Mouse (Mus musculus): ENCODE measurements at regions not wholly inside any gene's neighbourhood (a gene's known extent, or its start where the extent isn't known, plus 50 kb on each side); places are given as distances from the start of the nearest gene placed in this dataset.

GRCm38 (mm10) chr15:96778321-96778926 is 78.9 kb upstream of the Slc38a2 start:
- no peak for TF ChIP-seq POLR2A (IDR thresholded peaks at IDR 0.05; ENCODE audit: insufficient read depth, low read depth, low read length)
- TF ChIP-seq CTCF (IDR thresholded peaks at IDR 0.05; ENCODE audit: insufficient read depth, low read depth, low read length), result no peak
- H3K4me3 ChIP-seq (ENCODE audit: insufficient read depth, low read depth, low read length), result no peak overlapping the region
- no peak overlapping the region for H3K27ac ChIP-seq (ENCODE audit: insufficient read depth, low read depth, low read length)
- no peaks in the 10 kb centered on the region for H3K4me1 ChIP-seq (ENCODE audit: control insufficient read depth, insufficient read depth, low read length)
- WGBS, result 87% methylated on average over 15 of the region's 15 CpGs

GRCm38 (mm10) chr15:96776476-96777075 is 77.0 kb upstream of the Slc38a2 start:
- TF ChIP-seq POLR2A (IDR thresholded peaks at IDR 0.05; ENCODE audit: insufficient read depth, low read depth, low read length) (no peak), CTCF (IDR thresholded peaks at IDR 0.05; ENCODE audit: insufficient read depth, low read depth, low read length) (no peak)
- H3K27ac ChIP-seq (ENCODE audit: insufficient read depth, low read depth, low read length), result no peak overlapping the region
- WGBS, result 72% methylated on average over 9 of the region's 9 CpGs
- no peaks in the 10 kb centered on the region for H3K4me1 ChIP-seq (ENCODE audit: control insufficient read depth, insufficient read depth, low read length)
- H3K4me3 ChIP-seq (ENCODE audit: insufficient read depth, low read depth, low read length), result no peak overlapping the region

GRCm38 (mm10) chr15:96775129-96775528 is 75.6 kb upstream of the Slc38a2 start:
- H3K4me1 ChIP-seq (ENCODE audit: control insufficient read depth, insufficient read depth, low read length), result no peaks in the 10 kb centered on the region
- no peak overlapping the region for H3K27ac ChIP-seq (ENCODE audit: insufficient read depth, low read depth, low read length)
- WGBS, result 87% methylated on average over 5 of the region's 5 CpGs
- no peak overlapping the region for H3K4me3 ChIP-seq (ENCODE audit: insufficient read depth, low read depth, low read length)
- TF ChIP-seq CTCF (IDR thresholded peaks at IDR 0.05; ENCODE audit: insufficient read depth, low read depth, low read length) (no peak), POLR2A (IDR thresholded peaks at IDR 0.05; ENCODE audit: insufficient read depth, low read depth, low read length) (no peak)

- no peaks in the 10 kb centered on the region for H3K4me1 ChIP-seq (ENCODE audit: control insufficient read depth, insufficient read depth, low read length)
- H3K4me3 ChIP-seq (ENCODE audit: insufficient read depth, low read depth, low read length), result no peak overlapping the region
- no peak overlapping the region for H3K27ac ChIP-seq (ENCODE audit: insufficient read depth, low read depth, low read length)
- WGBS, result 86% methylated on average over 6 of the region's 6 CpGs
- TF ChIP-seq POLR2A (IDR thresholded peaks at IDR 0.05; ENCODE audit: insufficient read depth, low read depth, low read length) (no peak), CTCF (IDR thresholded peaks at IDR 0.05; ENCODE audit: insufficient read depth, low read depth, low read length) (no peak)
Measured at GRCm38 (mm10) chr15:96774664-96775063, 75.1 kb upstream of the Slc38a2 start.

- no peaks in the 10 kb centered on the region for H3K4me1 ChIP-seq (ENCODE audit: control insufficient read depth, insufficient read depth, low read length)
Measured at GRCm38 (mm10) chr15:96773656-96774055, 74.1 kb upstream of the Slc38a2 start.

GRCm38 (mm10) chr15:96772701-96773100 is 73.2 kb upstream of the Slc38a2 start:
- Histone ChIP-seq H3K27ac (ENCODE audit: insufficient read depth, low read depth, low read length) (no peak overlapping the region), H3K4me3 (ENCODE audit: insufficient read depth, low read depth, low read length) (no peak overlapping the region), H3K4me1 (ENCODE audit: control insufficient read depth, insufficient read depth, low read length) (no peaks in the 10 kb centered on the region)
- TF ChIP-seq CTCF (IDR thresholded peaks at IDR 0.05; ENCODE audit: insufficient read depth, low read depth, low read length), result no peak
- TF ChIP-seq POLR2A (IDR thresholded peaks at IDR 0.05; ENCODE audit: insufficient read depth, low read depth, low read length), result no peak
- 96% methylated on average over 8 of the region's 8 CpGs for WGBS

More at GRCm38 (mm10) chr15:96773656-96774055, 74.1 kb upstream of the Slc38a2 start:
- TF ChIP-seq POLR2A (IDR thresholded peaks at IDR 0.05; ENCODE audit: insufficient read depth, low read depth, low read length) (no peak), CTCF (IDR thresholded peaks at IDR 0.05; ENCODE audit: insufficient read depth, low read depth, low read length) (no peak)
- 68% methylated on average over 1 of the region's 1 CpGs for WGBS
- H3K4me3 ChIP-seq (ENCODE audit: insufficient read depth, low read depth, low read length), result no peak overlapping the region
- H3K27ac ChIP-seq (ENCODE audit: insufficient read depth, low read depth, low read length), result no peak overlapping the region

GRCm38 (mm10) chr15:96770786-96771185 is 71.3 kb upstream of the Slc38a2 start:
- no peak overlapping the region for H3K27ac ChIP-seq (ENCODE audit: insufficient read depth, low read depth, low read length)
- H3K4me3 ChIP-seq (ENCODE audit: insufficient read depth, low read depth, low read length), result no peak overlapping the region
- H3K4me1 ChIP-seq (ENCODE audit: control insufficient read depth, insufficient read depth, low read length), result no peaks in the 10 kb centered on the region
- 95% methylated on average over 8 of the region's 8 CpGs for WGBS
- TF ChIP-seq POLR2A (IDR thresholded peaks at IDR 0.05; ENCODE audit: insufficient read depth, low read depth, low read length) (no peak), CTCF (IDR thresholded peaks at IDR 0.05; ENCODE audit: insufficient read depth, low read depth, low read length) (no peak)

GRCm38 (mm10) chr15:96770299-96770698 is 70.8 kb upstream of the Slc38a2 start:
- Histone ChIP-seq H3K4me1 (ENCODE audit: control insufficient read depth, insufficient read depth, low read length) (no peaks in the 10 kb centered on the region), H3K27ac (ENCODE audit: insufficient read depth, low read depth, low read length) (no peak overlapping the region), H3K4me3 (ENCODE audit: insufficient read depth, low read depth, low read length) (no peak overlapping the region)
- 89% methylated on average over 7 of the region's 7 CpGs for WGBS
- TF ChIP-seq POLR2A (IDR thresholded peaks at IDR 0.05; ENCODE audit: insufficient read depth, low read depth, low read length), result no peak
- no peak for TF ChIP-seq CTCF (IDR thresholded peaks at IDR 0.05; ENCODE audit: insufficient read depth, low read depth, low read length)

- 95% methylated on average over 11 of the region's 11 CpGs for WGBS
- TF ChIP-seq CTCF (IDR thresholded peaks at IDR 0.05; ENCODE audit: insufficient read depth, low read depth, low read length) (no peak), POLR2A (IDR thresholded peaks at IDR 0.05; ENCODE audit: insufficient read depth, low read depth, low read length) (no peak)
Measured at GRCm38 (mm10) chr15:96769751-96770150, 70.2 kb upstream of the Slc38a2 start.

More at GRCm38 (mm10) chr15:96769751-96770150, 70.2 kb upstream of the Slc38a2 start:
- Histone ChIP-seq H3K4me3 (ENCODE audit: insufficient read depth, low read depth, low read length) (no peak overlapping the region), H3K4me1 (ENCODE audit: control insufficient read depth, insufficient read depth, low read length) (no peaks in the 10 kb centered on the region), H3K27ac (ENCODE audit: insufficient read depth, low read depth, low read length) (no peak overlapping the region)

All from olfactory bulb, adult 2 months (tissue).